Mouse (Mus musculus) large intestine, adult 2 months (tissue): ENCODE data around the gene Fam81a. TPM values are rescaled to one million over a fixed set of nuclear protein-coding genes. Genes with fewer than 3 reads are reported as not detected.

ENCODE experiments used
- DNase-seq: peaks from one replicate; pipeline ENCODE4 v3.0.0-alpha.2; 2012; ENCODE audit warnings: low read depth, low spot score
- WGBS: fragments of 180-500 bp; shearing (Covaris S2); methylation state at CpG from one replicate; pipeline ENCODE4 v1.1.7; 2018; 5-methylcytosine and 5-hydroxymethylcytosine counted together
- polyA plus RNA-seq: library from polyadenylated mRNA; depleted of rRNA; stranded (reverse); fragments of >200 nt; gene quantifications from 2 replicates; pipeline ENCODE4 v1.2.3, GENCODE M21; 2012; rRNA removed

Gene Fam81a
- 0.07 and 0.33 TPM in 2 replicates for polyA plus RNA-seq

GRCm38 (mm10) chr9:70142460-70142859, at the start of gene Fam81a:
Gene Fam81a, minus strand, starts transcription at chr9:70142560.
- WGBS: 83% methylated on average over 7 of the region's 7 CpGs
- DNase-seq: no peak

- no peak for DNase-seq
- WGBS: 62% methylated on average over 7 of the region's 7 CpGs
These were observed 40.3 kb upstream of the Fam81a start for GRCm38 (mm10) chr9:70182639-70183038.

- WGBS: 80% methylated on average over 12 of the region's 12 CpGs
- DNase-seq: no peak
These were observed 39.4 kb upstream of the Fam81a start for GRCm38 (mm10) chr9:70181719-70182118.

GRCm38 (mm10) chr9:70176291-70176690, 33.9 kb upstream of the Fam81a start:
- no peak for DNase-seq
- WGBS: 86% methylated on average over 3 of the region's 3 CpGs

- DNase-seq: no peak
- 52% methylated on average over 6 of the region's 6 CpGs for WGBS
These were observed 32.5 kb upstream of the Fam81a start for GRCm38 (mm10) chr9:70174896-70175295.

- DNase-seq: no peak
- WGBS: 78% methylated on average over 4 of the region's 4 CpGs
These were observed 32.0 kb upstream of the Fam81a start for GRCm38 (mm10) chr9:70174291-70174848.

GRCm38 (mm10) chr9:70168973-70169372, 26.6 kb upstream of the Fam81a start:
- WGBS: 86% methylated on average over 7 of the region's 7 CpGs
- no peak for DNase-seq

GRCm38 (mm10) chr9:70160071-70160470, 17.7 kb upstream of the Fam81a start:
- WGBS: 61% methylated on average over 10 of the region's 10 CpGs

GRCm38 (mm10) chr9:70147618-70148017, 5.3 kb upstream of the Fam81a start:
- DNase-seq: no peak
- 57% methylated on average over 3 of the region's 3 CpGs for WGBS

More at GRCm38 (mm10) chr9:70160071-70160470, 17.7 kb upstream of the Fam81a start:
- DNase-seq: no peak

GRCm38 (mm10) chr9:70145426-70145825, 3.1 kb upstream of the Fam81a start:
- 46% methylated on average over 4 of the region's 4 CpGs for WGBS
- DNase-seq: no peak

- 76% methylated on average over 8 of the region's 8 CpGs for WGBS
- no peak for DNase-seq
These were observed 966 bp upstream of the Fam81a start for GRCm38 (mm10) chr9:70143326-70143725.

- WGBS: 17% methylated on average over 11 of the region's 11 CpGs
- DNase-seq: no peak
These were observed 454 bp downstream of the Fam81a start for GRCm38 (mm10) chr9:70141885-70142326.

- no peak for DNase-seq
- 1% methylated on average over 87 of the region's 87 CpGs for WGBS
These were observed 1.2 kb downstream of the Fam81a start for GRCm38 (mm10) chr9:70140871-70141796.

- WGBS: 65% methylated on average over 4 of the region's 4 CpGs
- DNase-seq: no peak
These were observed 2.0 kb downstream of the Fam81a start for GRCm38 (mm10) chr9:70140340-70140739.

GRCm38 (mm10) chr9:70139331-70139885, 3.0 kb downstream of the Fam81a start:
- DNase-seq: no peak
- 21% methylated on average over 7 of the region's 7 CpGs for WGBS

- no peak for DNase-seq
- 76% methylated on average over 7 of the region's 7 CpGs for WGBS
These were observed 3.8 kb downstream of the Fam81a start for GRCm38 (mm10) chr9:70138511-70138910.

GRCm38 (mm10) chr9:70137991-70138390, 4.4 kb downstream of the Fam81a start:
- no peak for DNase-seq
- 58% methylated on average over 5 of the region's 5 CpGs for WGBS

GRCm38 (mm10) chr9:70135186-70135585, 7.2 kb downstream of the Fam81a start:
- DNase-seq: no peak
- 67% methylated on average over 1 of the region's 1 CpGs for WGBS

- no peak for DNase-seq
- 62% methylated on average over 5 of the region's 5 CpGs for WGBS
These were observed 7.6 kb downstream of the Fam81a start for GRCm38 (mm10) chr9:70134716-70135115.

- WGBS: 84% methylated on average over 9 of the region's 9 CpGs
- DNase-seq: no peak
These were observed 8.1 kb downstream of the Fam81a start for GRCm38 (mm10) chr9:70134215-70134614.

GRCm38 (mm10) chr9:70130786-70131185, 11.6 kb downstream of the Fam81a start:
- DNase-seq: no peak
- WGBS: 92% methylated on average over 5 of the region's 5 CpGs
